Mouse (Mus musculus) layer of hippocampus, adult 2 months (tissue): ENCODE measurements at regions not wholly inside any gene's neighbourhood (a gene's known extent, or its start where the extent isn't known, plus 50 kb on each side); places are given as distances from the start of the nearest gene placed in this dataset.

ENCODE experiments used
- DNase-seq, 2 experiments: peaks; one replicate each; pipeline ENCODE4 v3.0.0; 2022; ENCODE audit warnings: low spot score in 2 of 2
- H3K27ac ChIP-seq: fragments of 200-600 bp; 2 replicates; pipeline ENCODE4 v1.8.1; 2022
- H3K4me3 ChIP-seq: fragments of 200-600 bp; 2 replicates; pipeline ENCODE4 v1.8.1; 2022; ENCODE audit warnings: mild to moderate bottlenecking
- CTCF ChIP-seq: fragments of 200-600 bp; conservative IDR thresholded peaks from 2 replicates; pipeline ENCODE4 v1.8.1; 2022; ENCODE audit warnings: antibody characterized with exemption, mild to moderate bottlenecking, moderate library complexity

DNA sequence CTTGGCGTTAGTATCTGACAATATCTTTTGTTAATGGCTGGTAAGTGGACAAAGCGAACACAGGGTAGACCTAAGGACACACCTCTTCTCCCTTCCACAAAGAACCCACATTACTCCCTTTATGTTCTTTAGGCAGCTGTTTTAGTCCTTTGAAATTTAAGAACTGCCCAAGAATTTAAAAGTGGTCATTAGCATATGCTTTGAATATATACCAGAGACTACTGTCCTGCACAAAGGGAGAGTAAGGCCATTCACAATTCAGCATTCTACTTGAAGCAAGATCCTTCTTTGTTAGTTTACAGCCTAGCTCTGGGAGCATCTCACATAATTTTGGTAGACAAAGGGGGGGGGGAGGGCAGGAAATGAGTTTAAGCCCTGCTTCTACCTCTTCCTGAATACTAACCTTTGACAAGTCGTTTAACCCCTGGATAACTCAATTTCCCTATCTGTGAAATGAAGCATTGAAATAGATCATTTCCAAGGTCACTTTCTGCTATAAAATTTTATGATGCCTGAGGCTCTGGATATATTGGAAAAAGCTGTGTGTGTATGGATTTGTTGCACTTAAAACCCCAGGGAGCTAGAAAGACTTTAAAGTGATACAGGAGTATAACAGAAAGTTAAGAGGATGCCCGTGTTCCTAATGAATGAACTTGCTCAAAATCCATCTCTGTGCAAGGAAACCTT is 62.0 kb upstream of the Bach2 start:
- Histone ChIP-seq H3K27ac (no peak overlapping the region), H3K4me3 (no peak overlapping the region)
- TF ChIP-seq CTCF, result no peak
- DNase-seq, result no peak

DNA sequence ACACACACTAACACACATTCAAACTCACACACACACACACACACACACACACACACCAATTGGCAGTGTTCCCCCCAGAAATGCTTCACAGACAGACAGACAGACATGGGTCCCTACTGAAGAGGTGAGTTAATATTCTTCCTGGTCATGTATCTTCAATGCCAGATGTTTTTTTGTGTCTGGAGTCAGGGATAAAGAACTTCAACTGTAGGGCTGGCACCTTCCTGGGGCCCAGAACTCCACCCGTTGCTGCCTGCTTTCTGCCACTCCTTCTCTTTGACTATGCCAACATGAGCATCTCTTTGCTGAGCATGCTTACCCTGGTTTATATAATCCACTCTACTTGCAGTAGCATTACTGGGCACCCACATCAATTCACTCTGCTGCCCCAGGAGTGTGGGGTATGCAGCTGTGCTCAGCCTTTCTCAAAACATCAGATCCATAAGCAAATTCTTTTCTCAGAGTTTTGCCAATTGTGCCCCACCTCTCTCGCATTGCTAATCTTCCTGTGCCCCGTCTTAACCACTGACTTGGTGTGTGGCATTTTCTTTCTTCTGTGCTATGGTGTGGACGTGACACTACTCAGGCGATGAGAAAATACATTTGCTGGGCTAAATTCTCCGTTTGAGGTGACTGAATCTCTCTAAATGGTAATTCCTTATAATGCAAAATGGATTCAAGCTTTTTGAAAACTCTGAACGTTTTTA is 60.5 kb upstream of the Bach2 start:
- no peak overlapping the region for H3K4me3 ChIP-seq
- no peak for DNase-seq
- no peak overlapping the region for H3K27ac ChIP-seq
- TF ChIP-seq CTCF, result no peak

- no peak for TF ChIP-seq CTCF
- Histone ChIP-seq H3K27ac (no peak overlapping the region), H3K4me3 (no peak overlapping the region)
- DNase-seq, result no peak
Observed at GRCm38 (mm10) chr4:32179707-32180241, 58.8 kb upstream of the Bach2 start.

- DNase-seq, result no peak
- Histone ChIP-seq H3K4me3 (no peak overlapping the region), H3K27ac (no peak overlapping the region)
- TF ChIP-seq CTCF, result no peak
Observed at GRCm38 (mm10) chr4:32183791-32184190, 54.8 kb upstream of the Bach2 start.

DNA sequence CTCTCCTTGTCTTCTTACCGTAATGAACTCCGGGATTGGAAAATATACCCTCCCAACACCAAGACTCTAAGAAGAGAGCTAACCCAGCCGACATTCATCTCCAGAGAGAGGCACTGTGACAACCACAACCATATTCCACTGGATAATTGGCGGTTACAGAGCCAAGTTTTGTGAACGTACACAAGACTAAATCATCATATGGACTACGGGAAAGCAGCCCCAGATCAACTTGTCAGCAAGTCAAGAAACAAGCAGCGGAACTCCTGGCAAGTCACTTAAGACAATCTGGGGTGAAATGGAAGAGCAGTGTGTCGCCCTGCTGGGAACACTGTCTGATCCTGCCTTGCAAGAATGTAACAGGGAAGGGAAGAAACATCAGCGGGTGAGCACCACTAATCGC is 52.6 kb upstream of the Bach2 start:
- no peak for TF ChIP-seq CTCF
- no peak for DNase-seq
- Histone ChIP-seq H3K27ac (no peak overlapping the region), H3K4me3 (no peak overlapping the region)

GRCm38 (mm10) chr4:32187154-32187553 is 51.5 kb upstream of the Bach2 start:
- Histone ChIP-seq H3K27ac (no peak overlapping the region), H3K4me3 (no peak overlapping the region)
- TF ChIP-seq CTCF, result no peak
- DNase-seq, result no peak

DNA sequence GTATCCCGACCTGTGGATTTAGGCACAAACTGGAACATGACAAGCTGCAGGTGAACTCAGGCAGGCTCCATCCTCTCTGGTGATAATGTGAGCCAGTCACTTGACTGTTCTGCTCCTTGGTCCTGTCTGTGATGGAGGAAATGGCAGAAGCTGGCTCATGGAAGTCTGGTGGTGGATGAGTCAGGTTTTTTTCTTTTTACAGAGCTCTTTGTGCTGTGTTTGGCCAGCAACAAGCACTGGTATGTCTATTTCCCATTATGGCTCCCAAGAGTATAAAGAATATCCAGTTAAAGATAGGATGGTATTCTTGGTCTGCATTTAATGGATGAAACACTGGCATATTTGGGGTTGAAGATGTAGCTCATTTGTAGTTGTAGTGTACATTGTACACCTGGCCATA is 50.5 kb upstream of the Bach2 start:
- no peak for TF ChIP-seq CTCF
- Histone ChIP-seq H3K4me3 (no peak overlapping the region), H3K27ac (no peak overlapping the region)
- DNase-seq, result no peak

DNA sequence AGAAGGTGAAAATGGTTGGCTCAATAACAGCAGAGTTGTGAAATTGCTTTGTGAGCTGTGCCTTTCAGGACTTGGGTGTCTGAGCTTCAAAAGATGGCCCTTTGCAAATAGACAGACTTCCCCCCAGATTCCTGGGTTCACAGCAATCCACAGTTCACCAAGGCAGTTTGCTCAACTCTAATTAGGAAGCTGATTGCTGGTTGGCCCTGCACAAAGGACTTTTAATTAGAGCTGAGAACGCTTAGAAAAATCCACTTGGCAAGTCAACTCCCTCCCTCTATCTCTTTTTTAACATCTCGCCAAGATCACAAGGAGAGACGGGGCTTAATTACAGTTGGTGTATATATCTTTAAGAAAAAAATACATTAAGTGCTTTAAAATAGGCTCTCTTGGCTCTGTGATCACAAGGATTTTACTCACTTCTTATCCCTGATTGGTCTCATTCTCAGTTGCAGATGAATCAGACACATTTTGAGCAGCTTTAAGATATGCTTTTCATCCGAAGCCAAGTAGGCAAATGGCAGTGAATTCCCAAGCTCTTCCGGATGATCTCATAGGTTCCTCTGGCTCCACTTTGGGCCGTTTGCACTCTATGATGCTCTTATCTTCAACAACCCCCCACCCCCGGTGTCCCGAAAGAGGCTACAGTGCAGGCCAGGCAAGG is 49.7 kb upstream of the Bach2 start:
- no peak for TF ChIP-seq CTCF
- no peak overlapping the region for H3K27ac ChIP-seq
- DNase-seq, result peak; percentile 14 to 17
- H3K4me3 ChIP-seq, result no peak overlapping the region
